Mouse (Mus musculus): ENCODE data around the gene Smpdl3a. TPM values are rescaled to one million over a fixed set of nuclear protein-coding genes. Genes with fewer than 3 reads are reported as not detected.

Smpdl3a gene
- 81.2 and 82.3 TPM in 2 replicates for polyA plus RNA-seq (2012; rRNA removed)

- no peak for DNase-seq (ENCODE audit: low read depth)
Measured at GRCm38 (mm10) chr10:57794018-57794417, at the start of gene Smpdl3a. Smpdl3a (plus strand) TSS chr10:57794335.

GRCm38 (mm10) chr10:57745452-57745851 is 48.7 kb upstream of the Smpdl3a start:
- DNase-seq (ENCODE audit: low read depth): no peak

GRCm38 (mm10) chr10:57747127-57747526 is 47.0 kb upstream of the Smpdl3a start:
- peak; percentile 28 for DNase-seq (ENCODE audit: low read depth)

GRCm38 (mm10) chr10:57753343-57753742 is 40.8 kb upstream of the Smpdl3a start:
- DNase-seq (ENCODE audit: low read depth): no peak

GRCm38 (mm10) chr10:57755201-57755736 is 38.9 kb upstream of the Smpdl3a start:
- DNase-seq (ENCODE audit: low read depth): no peak

- DNase-seq (ENCODE audit: low read depth): no peak
Measured at GRCm38 (mm10) chr10:57758999-57759398, 35.1 kb upstream of the Smpdl3a start.

- no peak for DNase-seq (ENCODE audit: low read depth)
Measured at GRCm38 (mm10) chr10:57760694-57761093, 33.4 kb upstream of the Smpdl3a start.

GRCm38 (mm10) chr10:57763044-57763443 is 31.1 kb upstream of the Smpdl3a start:
- DNase-seq (ENCODE audit: low read depth): peak; percentile 22

- no peak for DNase-seq (ENCODE audit: low read depth)
Measured at GRCm38 (mm10) chr10:57783289-57784130, 10.6 kb upstream of the Smpdl3a start.

- DNase-seq (ENCODE audit: low read depth): no peak
Measured at GRCm38 (mm10) chr10:57784131-57784875, 9.8 kb upstream of the Smpdl3a start.

- DNase-seq (ENCODE audit: low read depth): no peak
Measured at GRCm38 (mm10) chr10:57784876-57785150, 9.3 kb upstream of the Smpdl3a start, which contains the start of gene Fabp7. Fabp7 (plus strand) TSS chr10:57784881.

GRCm38 (mm10) chr10:57785552-57785951 is 8.6 kb upstream of the Smpdl3a start:
- no peak for DNase-seq (ENCODE audit: low read depth)

GRCm38 (mm10) chr10:57792957-57793356 is 1.2 kb upstream of the Smpdl3a start:
- DNase-seq (ENCODE audit: low read depth): no peak

- DNase-seq (ENCODE audit: low read depth): no peak
Measured at GRCm38 (mm10) chr10:57794491-57795461, 641 bp downstream of the Smpdl3a start.

GRCm38 (mm10) chr10:57795542-57795941 is 1.4 kb downstream of the Smpdl3a start:
- DNase-seq (ENCODE audit: low read depth): no peak

GRCm38 (mm10) chr10:57796057-57796456 is 1.9 kb downstream of the Smpdl3a start:
- no peak for DNase-seq (ENCODE audit: low read depth)

- DNase-seq (ENCODE audit: low read depth): no peak
Measured at GRCm38 (mm10) chr10:57799486-57799885, 5.4 kb downstream of the Smpdl3a start.

- DNase-seq (ENCODE audit: low read depth): no peak
Measured at GRCm38 (mm10) chr10:57807754-57808153, 13.6 kb downstream of the Smpdl3a start.

GRCm38 (mm10) chr10:57812161-57812856 is 18.2 kb downstream of the Smpdl3a start:
- no peak for DNase-seq (ENCODE audit: low read depth)

GRCm38 (mm10) chr10:57814295-57814694 is 20.2 kb downstream of the Smpdl3a start:
- no peak for DNase-seq (ENCODE audit: low read depth)

- DNase-seq (ENCODE audit: low read depth): no peak
Measured at GRCm38 (mm10) chr10:57815869-57816268, 21.7 kb downstream of the Smpdl3a start.
